Mouse (Mus musculus) hindbrain, postnatal 0 days (tissue): ENCODE measurements around the gene Ube2cbp. TPM values are rescaled to one million over a fixed set of nuclear protein-coding genes. Genes with fewer than 3 reads are reported as not detected.
A peak's percentile ranks its signal among the peaks of the same experiment; 100 is the strongest.

Experiments used
- ATAC-seq: fragments of 200-750 bp; cut with Nextera tagmentation; 2 replicates; pipeline ENCODE4 v1.8.0; 2017; ENCODE audit warnings: mild to moderate bottlenecking, moderate TSS enrichment, moderate library complexity
- DNase-seq: peaks from one replicate; pipeline ENCODE4 v3.0.0-alpha.2; 2015; ENCODE audit warnings: low spot score
- H3K27ac ChIP-seq: fragments of 300-500 bp; sonication (generic); 2 replicates; pipeline ENCODE4 v1.5.1; 2014; ENCODE audit warnings: mild to moderate bottlenecking
- H3K27me3 ChIP-seq: fragments of 300-500 bp; sonication (generic); 2 replicates; pipeline ENCODE4 v1.6.1; 2014; ENCODE audit warnings: low read length, mixed read lengths; ENCODE audit not compliant: insufficient read depth
- H3K36me3 ChIP-seq: fragments of 300-500 bp; sonication (generic); 2 replicates; pipeline ENCODE4 v1.6.1; 2014; ENCODE audit warnings: low read length, mixed read lengths; ENCODE audit not compliant: insufficient read depth
- H3K4me1 ChIP-seq: fragments of 300-500 bp; sonication (generic); 2 replicates; pipeline ENCODE4 v1.6.1; 2014; ENCODE audit warnings: antibody characterized with exemption, low read length, mixed read lengths; ENCODE audit not compliant: insufficient read depth
- H3K4me2 ChIP-seq: fragments of 300-500 bp; sonication (generic); 2 replicates; pipeline ENCODE4 v1.6.1; 2014; ENCODE audit warnings: low read depth, mild to moderate bottlenecking, low read length, moderate library complexity, mixed read lengths
- H3K4me3 ChIP-seq: fragments of 300-500 bp; sonication (generic); 2 replicates; pipeline ENCODE4 v1.5.1; 2014; ENCODE audit warnings: low read length
- H3K9ac ChIP-seq: fragments of 300-500 bp; sonication (generic); replicated peaks from 2 replicates; pipeline ENCODE4 v1.6.1; 2014; ENCODE audit warnings: mild to moderate bottlenecking, low read length, moderate library complexity, mixed read lengths
- H3K9me3 ChIP-seq: fragments of 300-500 bp; sonication (generic); 2 replicates; pipeline ENCODE4 v1.6.1; 2016; ENCODE audit warnings: low read length, mixed read lengths
- CTCF ChIP-seq: IDR thresholded peaks from 2 replicates; pipeline ENCODE4 v1.5.1; 2016; ENCODE audit warnings: antibody characterized with exemption, control low read depth, low read depth
- WGBS: fragments of 180-500 bp; shearing (Covaris S2); extraction: QIAGEN DNeasy Blood & Tissue Kit; methylation state at CpG from one replicate; pipeline ENCODE4 v1.1.7; 2014; 5-methylcytosine and 5-hydroxymethylcytosine counted together
- polyA plus RNA-seq: library from polyadenylated mRNA; unstranded; fragments of >200 nt; fragmentation: Nextera tagmentation; extraction: Ambion mirVana; gene quantifications from 2 replicates; pipeline ENCODE4 v1.2.1, GENCODE M21; 2015
- total RNA-seq: library from RNA; depleted of rRNA; stranded (reverse); fragments of >200 nt; gene quantifications from 2 replicates; pipeline ENCODE4 v1.2.3, GENCODE M21; 2014

Ube2cbp gene
- total and polyA plus RNA-seq, 2 experiments from 2014 or later, result 6.3 to 7.4 TPM

GRCm38 (mm10) chr9:86435510-86435909 lies 29.2 kb downstream of the Ube2cbp start:
- Histone ChIP-seq H3K36me3 (no peaks in the 10 kb centered on the region), H3K4me3 (no peak overlapping the region), H3K4me2 (no peak overlapping the region), H3K4me1 (no peaks in the 10 kb centered on the region), H3K9ac (no peak overlapping the region), H3K27ac (no peak overlapping the region), H3K27me3 (no peaks in the 10 kb centered on the region), H3K9me3 (no peaks in the 10 kb centered on the region)
- WGBS, result 97% methylated on average over 3 of the region's 3 CpGs
- TF ChIP-seq CTCF, result no peak
- ATAC-seq (no peak), DNase-seq (no peak)

- no peaks in the 10 kb centered on the region for H3K27me3 ChIP-seq
- H3K4me1 ChIP-seq, result no peaks in the 10 kb centered on the region
- 86% methylated on average over 4 of the region's 4 CpGs for whole genome bisulfite sequencing
- no peak overlapping the region for H3K9ac ChIP-seq
- ATAC-seq, result no peak
- H3K4me2 ChIP-seq, result no peak overlapping the region
- no peak for DNase-seq
- H3K9me3 ChIP-seq, result no peaks in the 10 kb centered on the region
- no peak overlapping the region for H3K4me3 ChIP-seq
- TF ChIP-seq CTCF, result no peak
- H3K27ac ChIP-seq, result no peak overlapping the region
- H3K36me3 ChIP-seq, result no peaks in the 10 kb centered on the region
Observed at GRCm38 (mm10) chr9:86423331-86423730, 41.4 kb downstream of the Ube2cbp start.

- Histone ChIP-seq H3K9ac (no peak overlapping the region), H3K4me2 (no peak overlapping the region), H3K27me3 (no peaks in the 10 kb centered on the region), H3K36me3 (no peaks in the 10 kb centered on the region), H3K9me3 (no peaks in the 10 kb centered on the region), H3K4me1 (no peaks in the 10 kb centered on the region), H3K27ac (no peak overlapping the region), H3K4me3 (no peak overlapping the region)
- no peak for TF ChIP-seq CTCF
- DNase-seq, result no peak
- WGBS, result 85% methylated on average over 6 of the region's 6 CpGs
- no peak for ATAC-seq
Observed at GRCm38 (mm10) chr9:86419366-86419765, 45.4 kb downstream of the Ube2cbp start.

DNA sequence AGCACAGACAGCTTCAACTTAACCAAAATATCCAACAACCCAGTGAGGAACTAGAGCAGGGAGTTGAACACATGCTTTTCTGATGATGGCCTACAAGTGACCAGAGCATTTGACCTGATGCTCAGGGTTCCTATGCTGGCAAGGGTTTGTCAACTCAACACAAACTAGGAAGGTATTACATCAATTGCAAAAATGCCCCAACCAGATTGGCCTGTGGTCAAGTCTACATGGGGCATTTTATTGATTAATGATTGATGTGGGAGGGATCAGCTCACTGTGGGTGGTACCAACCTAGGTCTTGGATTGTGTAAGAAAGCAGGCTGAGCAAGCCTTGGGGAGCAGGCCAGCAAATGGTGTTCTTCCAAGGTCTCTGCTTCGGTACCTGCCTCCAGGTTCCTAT lies 46.8 kb downstream of the Ube2cbp start:
- H3K9me3 ChIP-seq, result no peaks in the 10 kb centered on the region
- no peak for TF ChIP-seq CTCF
- 100% methylated on average over 1 of the region's 1 CpGs for WGBS

GRCm38 (mm10) chr9:86395785-86396184 lies 69.0 kb downstream of the Ube2cbp start:
- Histone ChIP-seq H3K27me3 (no peaks in the 10 kb centered on the region), H3K4me2 (no peak overlapping the region), H3K4me1 (no peaks in the 10 kb centered on the region), H3K27ac (no peak overlapping the region), H3K36me3 (no peaks in the 10 kb centered on the region), H3K9ac (no peak overlapping the region), H3K4me3 (no peak overlapping the region), H3K9me3 (no peaks in the 10 kb centered on the region)
- peak; percentile 35 for TF ChIP-seq CTCF
- WGBS, result 78% methylated on average over 6 of the region's 6 CpGs
- no peak for DNase-seq
- ATAC-seq, result no peak

More for the DNA sequence above, 46.8 kb downstream of the Ube2cbp start:
- no peak overlapping the region for H3K4me2 ChIP-seq
- no peaks in the 10 kb centered on the region for H3K27me3 ChIP-seq
- no peak overlapping the region for H3K4me3 ChIP-seq
- DNase-seq (no peak), ATAC-seq (no peak)
- no peaks in the 10 kb centered on the region for H3K4me1 ChIP-seq
- H3K36me3 ChIP-seq, result no peaks in the 10 kb centered on the region
- H3K27ac ChIP-seq, result no peak overlapping the region
- H3K9ac ChIP-seq, result no peak overlapping the region

DNA sequence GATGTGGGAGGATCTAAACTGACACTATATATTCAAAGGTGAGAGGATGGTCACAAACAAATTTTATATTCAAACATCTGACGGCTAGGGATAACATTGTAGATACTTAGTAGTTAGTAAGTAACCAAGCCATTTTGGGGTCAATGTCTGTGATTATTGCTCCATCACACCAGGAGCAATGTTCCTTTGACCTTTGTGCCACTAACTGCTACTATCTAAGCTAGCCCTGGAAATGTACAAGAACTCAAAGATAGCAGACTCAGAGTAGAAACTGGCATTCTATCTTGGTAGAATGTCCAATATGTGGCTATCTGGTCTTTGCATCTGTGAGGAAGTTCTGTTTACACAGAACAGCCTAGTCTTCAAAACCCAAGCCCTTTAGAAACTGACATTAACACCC lies 69.7 kb downstream of the Ube2cbp start:
- H3K4me2 ChIP-seq, result no peak overlapping the region
- H3K9me3 ChIP-seq, result no peaks in the 10 kb centered on the region
- no peak overlapping the region for H3K4me3 ChIP-seq
- no peaks in the 10 kb centered on the region for H3K36me3 ChIP-seq
- H3K4me1 ChIP-seq, result no peaks in the 10 kb centered on the region
- ATAC-seq (no peak), DNase-seq (no peak)
- no peak overlapping the region for H3K27ac ChIP-seq
- WGBS, result 100% methylated on average over 1 of the region's 1 CpGs
- H3K27me3 ChIP-seq, result no peaks in the 10 kb centered on the region
- TF ChIP-seq CTCF, result no peak
- H3K9ac ChIP-seq, result no peak overlapping the region

- no peak overlapping the region for H3K4me3 ChIP-seq
- ATAC-seq (no peak), DNase-seq (no peak)
- H3K27ac ChIP-seq, result no peak overlapping the region
- 60% methylated on average over 8 of the region's 8 CpGs for WGBS
- H3K4me2 ChIP-seq, result no peak overlapping the region
- no peak overlapping the region for H3K9ac ChIP-seq
- TF ChIP-seq CTCF, result no peak
- no peaks in the 10 kb centered on the region for H3K4me1 ChIP-seq
- no peaks in the 10 kb centered on the region for H3K27me3 ChIP-seq
- no peaks in the 10 kb centered on the region for H3K9me3 ChIP-seq
- H3K36me3 ChIP-seq, result no peaks in the 10 kb centered on the region
Observed at GRCm38 (mm10) chr9:86393586-86394272, 71.0 kb downstream of the Ube2cbp start.
